Mouse (Mus musculus) C2C12 (cell line): ENCODE measurements at regions not wholly inside any gene's neighbourhood (a gene's known extent, or its start where the extent isn't known, plus 50 kb on each side); places are given as distances from the start of the nearest gene placed in this dataset.

ENCODE experiments used
- H3K27me3 ChIP-seq: one replicate; pipeline ENCODE4 v1.6.1; 2011; ENCODE audit not compliant: control insufficient read depth, insufficient read depth, insufficient read length
- H3K36me3 ChIP-seq: one replicate; pipeline ENCODE4 v1.6.1; 2011; ENCODE audit not compliant: control insufficient read depth, insufficient read depth
- H3K4me3 ChIP-seq: one replicate; pipeline ENCODE4 v1.5.1; 2011; ENCODE audit warnings: mild to moderate bottlenecking, control low read depth; ENCODE audit not compliant: poor library complexity, insufficient read depth, severe bottlenecking
- H3K79me2 ChIP-seq: one replicate; pipeline ENCODE4 v1.6.1; 2011; ENCODE audit not compliant: control insufficient read depth, insufficient read depth
- H3K79me3 ChIP-seq: one replicate; pipeline ENCODE4 v1.6.1; 2011; ENCODE audit warnings: low read depth, control low read depth
- H3ac ChIP-seq: one replicate; pipeline ENCODE3; 2011; ENCODE audit warnings: low read depth; ENCODE audit not compliant: control insufficient read depth, insufficient read length
- CEBPB ChIP-seq: IDR thresholded peaks from one replicate; pipeline ENCODE4 v1.6.1; 2011; ENCODE audit warnings: low read depth, mild to moderate bottlenecking, control low read depth, moderate library complexity
- CTCF ChIP-seq: IDR thresholded peaks from one replicate; pipeline ENCODE4 v1.5.1; 2011; ENCODE audit not compliant: control insufficient read depth, insufficient read depth, insufficient read length
- FOSL1 ChIP-seq: IDR thresholded peaks from one replicate; pipeline ENCODE4 v1.8.0; 2011; ENCODE audit warnings: mild to moderate bottlenecking, low read length; ENCODE audit not compliant: poor library complexity, insufficient read depth, severe bottlenecking
- MAX ChIP-seq: IDR thresholded peaks from one replicate; pipeline ENCODE4 v1.6.1; 2011; ENCODE audit warnings: mild to moderate bottlenecking, control low read depth
- MYOD1 ChIP-seq: IDR thresholded peaks from one replicate; pipeline ENCODE4 v1.6.1; 2011; ENCODE audit warnings: low read depth; ENCODE audit not compliant: control insufficient read depth, insufficient read length
- MYOG ChIP-seq: IDR thresholded peaks from one replicate; pipeline ENCODE4 v1.6.1; 2011; ENCODE audit not compliant: control insufficient read depth, insufficient read length; ENCODE audit errors: extremely low read depth
- USF1 ChIP-seq: IDR thresholded peaks from one replicate; pipeline ENCODE4 v1.6.1; 2011; ENCODE audit warnings: low read depth, mild to moderate bottlenecking, control low read depth, moderate library complexity

- H3K4me3 ChIP-seq: no peak overlapping the region
- H3K27me3 ChIP-seq: no peaks in the 10 kb centered on the region
- no peak overlapping the region for H3ac ChIP-seq
- H3K79me2 ChIP-seq: no peaks in the 10 kb centered on the region
- H3K79me3 ChIP-seq: no peaks in the 10 kb centered on the region
- no peaks in the 10 kb centered on the region for H3K36me3 ChIP-seq
- TF ChIP-seq FOSL1 (no peak), USF1 (no peak), MYOG (no peak), CTCF (no peak), CEBPB (no peak), MYOD1 (no peak), MAX (no peak)
These were observed 197.8 kb upstream of the P2ry1 start for GRCm38 (mm10) chr3:60804711-60805293.

GRCm38 (mm10) chr3:60811924-60812323 is 190.7 kb upstream of the P2ry1 start:
- peak; percentile 84 for TF ChIP-seq USF1
- TF ChIP-seq MYOD1: no peak
- no peaks in the 10 kb centered on the region for H3K79me2 ChIP-seq
- H3ac ChIP-seq: no peak overlapping the region
- no peaks in the 10 kb centered on the region for H3K36me3 ChIP-seq
- H3K27me3 ChIP-seq: no peaks in the 10 kb centered on the region
- no peaks in the 10 kb centered on the region for H3K79me3 ChIP-seq
- H3K4me3 ChIP-seq: no peak overlapping the region

- Histone ChIP-seq H3K27me3 (no peaks in the 10 kb centered on the region), H3K79me2 (no peaks in the 10 kb centered on the region), H3K4me3 (no peak overlapping the region), H3K79me3 (no peaks in the 10 kb centered on the region), H3ac (no peak overlapping the region), H3K36me3 (no peaks in the 10 kb centered on the region)
- TF ChIP-seq FOSL1: no peak
- no peak for TF ChIP-seq MAX
- TF ChIP-seq CTCF: no peak
- TF ChIP-seq MYOD1: no peak
- no peak for TF ChIP-seq MYOG
- TF ChIP-seq USF1: no peak
- TF ChIP-seq CEBPB: no peak
These were observed 189.1 kb upstream of the P2ry1 start for GRCm38 (mm10) chr3:60813485-60813884.

- Histone ChIP-seq H3K79me2 (no peaks in the 10 kb centered on the region), H3K36me3 (no peaks in the 10 kb centered on the region), H3K27me3 (no peaks in the 10 kb centered on the region), H3K79me3 (no peaks in the 10 kb centered on the region), H3ac (no peak overlapping the region), H3K4me3 (no peak overlapping the region)
- no peak for TF ChIP-seq MAX
- TF ChIP-seq CTCF: no peak
- TF ChIP-seq FOSL1: no peak
- TF ChIP-seq CEBPB: no peak
- no peak for TF ChIP-seq MYOG
- TF ChIP-seq USF1: no peak
- no peak for TF ChIP-seq MYOD1
These were observed 182.8 kb upstream of the P2ry1 start for GRCm38 (mm10) chr3:60819684-60820281.

- H3K4me3 ChIP-seq: no peak overlapping the region
- H3ac ChIP-seq: no peak overlapping the region
- H3K79me2 ChIP-seq: no peaks in the 10 kb centered on the region
- H3K36me3 ChIP-seq: no peaks in the 10 kb centered on the region
- H3K27me3 ChIP-seq: no peaks in the 10 kb centered on the region
- no peaks in the 10 kb centered on the region for H3K79me3 ChIP-seq
- TF ChIP-seq CEBPB (no peak), MYOD1 (no peak), CTCF (no peak), MYOG (no peak)
These were observed 181.1 kb upstream of the P2ry1 start for GRCm38 (mm10) chr3:60821463-60821862.

GRCm38 (mm10) chr3:60826759-60827158 is 175.8 kb upstream of the P2ry1 start:
- no peak overlapping the region for H3K4me3 ChIP-seq
- no peak overlapping the region for H3ac ChIP-seq
- no peaks in the 10 kb centered on the region for H3K79me3 ChIP-seq
- TF ChIP-seq MYOD1 (no peak), CEBPB (no peak), MAX (no peak)
- no peaks in the 10 kb centered on the region for H3K27me3 ChIP-seq
- H3K36me3 ChIP-seq: no peaks in the 10 kb centered on the region
- no peaks in the 10 kb centered on the region for H3K79me2 ChIP-seq

GRCm38 (mm10) chr3:60832385-60832784 is 170.2 kb upstream of the P2ry1 start:
- Histone ChIP-seq H3K79me3 (no peaks in the 10 kb centered on the region), H3K36me3 (no peaks in the 10 kb centered on the region), H3K4me3 (no peak overlapping the region), H3ac (no peak overlapping the region), H3K79me2 (no peaks in the 10 kb centered on the region), H3K27me3 (no peaks in the 10 kb centered on the region)
- TF ChIP-seq MYOG (no peak), CEBPB (no peak), CTCF (no peak), MYOD1 (no peak), USF1 (no peak), FOSL1 (no peak), MAX (no peak)
